ENCODE assay signal across 8 mouse cellular contexts in the genomic region with DNA sequence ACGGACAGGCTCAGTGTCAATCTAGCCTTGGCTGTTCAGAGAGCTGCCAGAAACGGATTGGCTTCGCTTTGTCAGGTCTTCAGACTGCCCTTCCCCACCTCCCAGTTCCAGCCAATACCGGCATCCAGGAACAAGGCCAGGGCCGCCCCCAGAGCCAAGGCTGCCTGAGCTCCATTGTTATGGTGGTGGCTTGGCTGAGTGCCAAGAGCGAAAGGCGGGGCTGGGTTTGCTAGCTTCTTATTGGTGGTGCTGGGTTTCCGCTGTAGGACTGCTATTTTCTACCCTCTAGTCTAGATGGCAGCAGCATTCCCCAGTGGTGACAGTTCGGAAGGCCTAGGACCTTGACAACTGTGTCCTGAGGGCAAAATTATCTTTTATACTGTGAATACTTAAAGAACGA. TPM values are rescaled to one million over a fixed set of nuclear protein-coding genes. Genes with fewer than 3 reads are reported as not detected.
DNase-seq lines count a peak whose midpoint lies in the region; ATAC-seq and TF ChIP-seq lines count a peak whose summit lies in the region.

A gene (minus strand): TSS at position 148 of the 400 bp plus-strand sequence.

- no peaks in the 10 kb centered on the region for H3K36me3 ChIP-seq in hindbrain, postnatal 0 days (ENCODE audit: insufficient read depth, low read length)

- 3% methylated on average over 10 of the region's 10 CpGs for WGBS in hindbrain, postnatal 0 days

- 0 out of 2 replicates have a peak within 1 kb of the TSS, but pooled peaks have one; percentile 17 for H3K9ac ChIP-seq in hindbrain, postnatal 0 days (replicated peaks; ENCODE audit: low read length)

- peak within 1 kb of the TSS; percentile 16; the same call in 1 of the 2 replicates for H3K27ac ChIP-seq in cortical plate, adult 2 months (ENCODE audit: insufficient read depth, low read length)
- H3K27ac ChIP-seq in hindbrain, postnatal 0 days: peak within 1 kb of the TSS; percentile 78

- no peaks in the 10 kb centered on the region for H3K27me3 ChIP-seq in hindbrain, postnatal 0 days (ENCODE audit: insufficient read depth, low read length)

- peak; percentile 99 for ATAC-seq in hindbrain, postnatal 0 days

- H3K4me3 ChIP-seq in cortical plate, adult 2 months (ENCODE audit: insufficient read depth, low read length): peak within 1 kb of the TSS; percentile 18
- H3K4me3 ChIP-seq in hindbrain, postnatal 0 days (ENCODE audit: low read length): peak within 1 kb of the TSS; percentile 22; the same call in 1 of the 2 replicates

- peak; percentile 27; the same call in 1 of the 2 replicates for TF ChIP-seq CTCF in cortical plate, adult 2 months (IDR thresholded peaks at IDR 0.05; ENCODE audit: extremely low read depth, insufficient read depth, low read length)
- peak; percentile 59 for TF ChIP-seq CTCF in hindbrain, postnatal 0 days (IDR thresholded peaks at IDR 0.05; ENCODE audit: low read depth)

- peak; percentile 100 for DNase-seq in ZHBTc4 (ENCODE audit: low read depth, low spot score)
- DNase-seq in gastrocnemius, adult 8-10 months (ENCODE audit: low spot score in 2 of 2): peak; percentile 93 to 97
- peak; percentile 98 for DNase-seq in hindbrain, postnatal 0 days (ENCODE audit: low spot score)
- peak; percentile 97 to 98 for DNase-seq in left cerebral cortex, adult 18-20 months (ENCODE audit: low spot score in 2 of 2)
- peak; percentile 96 to 99 for DNase-seq in lung, postnatal 4 days
- peak; percentile 89 for DNase-seq in retina, postnatal 7 days (ENCODE audit: low read depth, low spot score)
- DNase-seq in urinary bladder, adult 18-20 months (ENCODE audit: low spot score in 2 of 2): peak; percentile 77 to 88

- no peaks in the 10 kb centered on the region for H3K9me3 ChIP-seq in hindbrain, postnatal 0 days (ENCODE audit: low read length)

- peak within 1 kb of the TSS; percentile 42 for H3K4me2 ChIP-seq in hindbrain, postnatal 0 days (ENCODE audit: low read depth, low read length)

- peaks cover 2% of the 10 kb centered on the region; the same call in 1 of the 2 replicates for H3K4me1 ChIP-seq in cortical plate, adult 2 months (ENCODE audit: control insufficient read depth, insufficient read depth, low read length)
- H3K4me1 ChIP-seq in hindbrain, postnatal 0 days (ENCODE audit: insufficient read depth, low read length): peaks cover 5% of the 10 kb centered on the region; the same call in 1 of the 2 replicates

- TF ChIP-seq POLR2A in cortical plate, adult 2 months (IDR thresholded peaks at IDR 0.05; ENCODE audit: extremely low read depth, insufficient read depth, low read length): no peak

RNA-seq across cellular contexts. Expression of the gene that starts here (rescaled TPM):
- polyA plus RNA-seq in cortical plate, adult 2 months (2012; rRNA removed): 32.5 and 37.0 TPM in 2 replicates
- total RNA-seq in gastrocnemius, adult 8-10 months (2022): 10 to 100 TPM in 2 of 4 experiments, 1 to 10 TPM in 2; 7.4 to 17.1 (median 10.1) TPM
- total RNA-seq in hindbrain, postnatal 0 days (2014; rRNA removed): 29.8 and 41.1 TPM in 2 replicates
- 39.0 and 39.7 TPM in 2 replicates for polyA plus RNA-seq in hindbrain, postnatal 0 days (2015; fragmentation: Nextera tagmentation; extraction: Ambion mirVana)
- 10 to 100 TPM; 91.2 to 99.8 TPM for total RNA-seq in left cerebral cortex, adult 18-20 months (2021)

Comparison
In these comparisons a context has a peak if more than half of its experiments do, and no peak if none do; other contexts are left out.
1. Peak in every context shown above with its lines: DNase-seq, ATAC-seq, H3K4me3 ChIP-seq and H3K27ac ChIP-seq.